Mouse (Mus musculus): ENCODE results near the gene Tspan1. TPM values are rescaled to one million over a fixed set of nuclear protein-coding genes. Genes with fewer than 3 reads are reported as not detected.

The Tspan1 gene
- polyA plus RNA-seq (2015; fragmentation: Nextera tagmentation; extraction: Ambion mirVana) = 0.27 and 5.8 TPM in 2 replicates

DNA sequence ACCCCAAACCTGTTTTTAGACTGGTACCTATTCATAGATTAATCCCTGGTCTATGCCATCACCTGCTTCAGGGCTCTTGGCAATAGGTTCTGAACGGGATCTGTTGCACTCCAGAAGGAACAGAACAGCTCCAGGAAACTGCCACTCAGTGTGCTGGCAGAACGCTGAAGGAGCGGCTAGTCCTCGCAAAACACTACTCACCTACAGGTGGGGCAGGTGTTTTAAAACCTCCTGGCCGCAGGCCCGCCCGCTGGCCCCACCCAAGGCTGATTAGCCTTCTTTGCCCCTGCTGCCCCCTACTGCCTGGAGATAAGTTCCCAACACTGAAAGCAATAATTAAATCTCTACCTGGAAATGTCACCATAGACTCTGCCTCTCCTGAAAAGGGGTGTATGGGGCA is at the start of gene Tspan1:
Gene Tspan1, minus strand, starts transcription at position 198 of the 400 bp plus-strand sequence.
- 40% methylated on average over 7 of the region's 7 CpGs for WGBS
- ATAC-seq (ENCODE audit: low FRiP score) = no peak
- Histone ChIP-seq H3K9me3 (replicated peaks) (no peaks in the 10 kb centered on the region), H3K4me1 (no peaks in the 10 kb centered on the region), H3K4me2 (no peak within 1 kb of the TSS), H3K4me3 (replicated peaks) (no peak within 1 kb of the TSS), H3K36me3 (no peaks in the 10 kb centered on the region), H3K9ac (replicated peaks) (no peak within 1 kb of the TSS), H3K27me3 (replicated peaks) (no peaks in the 10 kb centered on the region), H3K27ac (replicated peaks) (no peak within 1 kb of the TSS)

DNA sequence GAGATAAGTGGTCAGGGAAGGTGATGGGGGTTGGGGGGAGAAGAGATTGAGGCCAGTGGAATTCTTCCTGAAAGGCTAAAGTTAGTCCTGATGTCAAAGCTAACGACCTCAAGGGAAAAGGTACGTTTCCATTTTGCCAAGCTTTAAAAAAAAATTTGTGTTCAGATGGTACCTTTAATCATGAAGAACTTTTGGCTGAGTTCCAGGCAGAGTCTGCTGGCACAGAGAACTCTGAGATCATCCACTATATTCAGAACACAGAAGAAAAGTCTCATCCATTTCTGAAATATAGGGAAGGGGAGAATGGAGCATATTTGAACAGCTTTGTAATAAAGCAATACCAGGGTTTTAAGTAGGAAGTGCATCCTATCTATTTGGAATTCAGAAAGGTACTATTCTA is 49.6 kb upstream of the Tspan1 start:
- Histone ChIP-seq H3K9me3 (replicated peaks) (no peaks in the 10 kb centered on the region), H3K4me1 (peaks cover 6% of the 10 kb centered on the region), H3K27me3 (replicated peaks) (no peaks in the 10 kb centered on the region), H3K36me3 (no peaks in the 10 kb centered on the region), H3K9ac (replicated peaks) (no peak overlapping the region), H3K4me2 (no peak overlapping the region), H3K27ac (replicated peaks) (no peak overlapping the region), H3K4me3 (replicated peaks) (no peak overlapping the region)
- ATAC-seq (ENCODE audit: low FRiP score) = no peak
- 51% methylated on average over 2 of the region's 2 CpGs for WGBS

DNA sequence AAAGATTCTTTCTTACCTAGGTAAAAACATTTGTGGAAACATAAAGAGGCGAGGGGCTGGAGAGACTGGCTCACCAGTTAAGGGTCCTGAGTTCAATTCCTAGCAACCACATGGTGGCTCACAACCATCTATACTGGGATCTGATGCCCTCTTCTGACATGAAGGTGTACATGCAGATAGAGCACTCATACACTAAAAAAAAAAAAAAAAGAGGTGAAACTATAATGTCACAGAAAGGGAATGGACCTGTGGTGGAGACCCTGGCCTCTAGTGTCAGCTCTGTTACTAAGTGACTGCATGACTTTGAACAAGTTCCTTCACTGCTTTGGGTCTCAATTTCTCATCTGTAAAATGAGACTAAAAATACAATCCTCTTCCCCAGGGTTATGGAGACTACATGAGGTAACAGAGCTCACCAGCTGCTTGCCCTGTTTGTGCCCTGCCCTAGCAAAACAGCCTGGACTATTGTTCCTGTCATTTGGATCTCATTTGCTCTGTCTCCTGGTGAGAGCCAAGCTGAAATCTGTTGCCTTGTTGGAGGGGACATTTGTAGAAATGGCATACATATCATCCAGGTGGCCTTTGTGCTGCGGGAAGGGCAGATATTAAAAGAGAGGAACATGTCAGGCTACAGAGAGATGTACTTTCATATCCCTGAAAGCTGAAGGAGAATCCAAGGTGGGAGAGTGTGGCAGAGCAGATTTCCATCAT is 48.6 kb upstream of the Tspan1 start:
- H3K4me3 ChIP-seq (replicated peaks) = no peak overlapping the region
- no peak overlapping the region for H3K9ac ChIP-seq (replicated peaks)
- ATAC-seq (ENCODE audit: low FRiP score) = no peak
- H3K4me1 ChIP-seq = peaks cover 6% of the 10 kb centered on the region
- no peaks in the 10 kb centered on the region for H3K27me3 ChIP-seq (replicated peaks)
- no peak overlapping the region for H3K4me2 ChIP-seq
- H3K36me3 ChIP-seq = no peaks in the 10 kb centered on the region
- no peaks in the 10 kb centered on the region for H3K9me3 ChIP-seq (replicated peaks)
- no peak overlapping the region for H3K27ac ChIP-seq (replicated peaks)
- WGBS = 93% methylated on average over 2 of the region's 2 CpGs

DNA sequence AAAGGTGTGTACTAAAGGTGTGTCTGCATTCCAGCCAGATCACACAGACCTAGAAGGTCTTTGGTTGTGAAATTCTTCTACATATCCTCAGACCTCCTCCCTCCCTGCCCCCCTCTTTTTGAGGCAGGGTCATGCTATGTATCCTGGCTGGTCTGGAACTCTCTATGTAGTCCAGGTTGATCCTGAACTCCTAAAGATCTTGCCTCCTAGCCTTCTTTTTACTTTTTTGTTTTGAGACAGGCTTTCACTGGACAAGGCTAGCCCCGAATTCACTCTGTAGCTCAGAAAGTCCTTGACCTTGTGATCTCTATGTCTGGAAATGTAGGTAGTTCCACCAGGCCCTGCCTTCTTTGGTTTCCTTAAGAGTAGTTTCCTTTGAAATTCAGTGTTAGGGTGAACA is 41.5 kb upstream of the Tspan1 start:
- Histone ChIP-seq H3K4me1 (no peaks in the 10 kb centered on the region), H3K36me3 (no peaks in the 10 kb centered on the region), H3K9ac (replicated peaks) (no peak overlapping the region), H3K9me3 (replicated peaks) (no peaks in the 10 kb centered on the region), H3K4me3 (replicated peaks) (no peak overlapping the region), H3K27ac (replicated peaks) (no peak overlapping the region), H3K27me3 (replicated peaks) (no peaks in the 10 kb centered on the region), H3K4me2 (no peak overlapping the region)
- no peak for ATAC-seq (ENCODE audit: low FRiP score)
- WGBS = 82% methylated on average over 1 of the region's 1 CpGs

- Histone ChIP-seq H3K27me3 (replicated peaks) (no peaks in the 10 kb centered on the region), H3K4me1 (no peaks in the 10 kb centered on the region), H3K4me3 (replicated peaks) (no peak overlapping the region), H3K27ac (replicated peaks) (no peak overlapping the region), H3K36me3 (no peaks in the 10 kb centered on the region), H3K9me3 (replicated peaks) (no peaks in the 10 kb centered on the region), H3K9ac (replicated peaks) (no peak overlapping the region), H3K4me2 (no peak overlapping the region)
- ATAC-seq (ENCODE audit: low FRiP score) = no peak
- WGBS = 56% methylated on average over 4 of the region's 4 CpGs
These were observed 39.1 kb upstream of the Tspan1 start for GRCm38 (mm10) chr4:116206531-116206930.

DNA sequence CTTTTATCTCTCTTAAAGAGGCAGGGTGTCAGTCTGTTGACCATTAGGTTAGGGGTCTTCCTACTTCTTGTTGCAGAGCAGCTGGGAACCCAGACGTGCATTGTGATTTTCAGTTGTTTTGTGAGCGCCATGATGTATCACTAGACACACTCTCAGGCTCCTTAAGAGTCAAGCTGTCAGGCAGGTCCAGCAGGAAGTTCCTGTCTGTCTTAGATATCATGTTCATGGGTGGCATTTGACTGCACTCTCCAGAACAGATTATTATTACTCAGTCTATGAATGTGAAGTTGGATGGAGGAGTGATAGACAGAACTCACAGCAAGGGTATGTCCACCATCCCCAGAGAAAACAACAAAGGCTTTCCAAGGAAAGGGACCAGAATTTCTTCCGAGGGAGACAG is 37.0 kb upstream of the Tspan1 start:
- Histone ChIP-seq H3K9ac (replicated peaks) (no peak overlapping the region), H3K4me3 (replicated peaks) (no peak overlapping the region), H3K36me3 (no peaks in the 10 kb centered on the region), H3K4me1 (no peaks in the 10 kb centered on the region), H3K27me3 (replicated peaks) (no peaks in the 10 kb centered on the region), H3K9me3 (replicated peaks) (no peaks in the 10 kb centered on the region), H3K4me2 (no peak overlapping the region), H3K27ac (replicated peaks) (no peak overlapping the region)
- 72% methylated on average over 3 of the region's 3 CpGs for WGBS
- ATAC-seq (ENCODE audit: low FRiP score) = no peak

GRCm38 (mm10) chr4:116198422-116198821 is 31.0 kb upstream of the Tspan1 start:
- Histone ChIP-seq H3K4me2 (no peak overlapping the region), H3K27ac (replicated peaks) (no peak overlapping the region), H3K4me3 (replicated peaks) (no peak overlapping the region), H3K9me3 (replicated peaks) (no peaks in the 10 kb centered on the region), H3K9ac (replicated peaks) (no peak overlapping the region), H3K36me3 (no peaks in the 10 kb centered on the region), H3K27me3 (replicated peaks) (no peaks in the 10 kb centered on the region), H3K4me1 (no peaks in the 10 kb centered on the region)
- 83% methylated on average over 2 of the region's 2 CpGs for WGBS
- ATAC-seq (ENCODE audit: low FRiP score) = no peak

DNA sequence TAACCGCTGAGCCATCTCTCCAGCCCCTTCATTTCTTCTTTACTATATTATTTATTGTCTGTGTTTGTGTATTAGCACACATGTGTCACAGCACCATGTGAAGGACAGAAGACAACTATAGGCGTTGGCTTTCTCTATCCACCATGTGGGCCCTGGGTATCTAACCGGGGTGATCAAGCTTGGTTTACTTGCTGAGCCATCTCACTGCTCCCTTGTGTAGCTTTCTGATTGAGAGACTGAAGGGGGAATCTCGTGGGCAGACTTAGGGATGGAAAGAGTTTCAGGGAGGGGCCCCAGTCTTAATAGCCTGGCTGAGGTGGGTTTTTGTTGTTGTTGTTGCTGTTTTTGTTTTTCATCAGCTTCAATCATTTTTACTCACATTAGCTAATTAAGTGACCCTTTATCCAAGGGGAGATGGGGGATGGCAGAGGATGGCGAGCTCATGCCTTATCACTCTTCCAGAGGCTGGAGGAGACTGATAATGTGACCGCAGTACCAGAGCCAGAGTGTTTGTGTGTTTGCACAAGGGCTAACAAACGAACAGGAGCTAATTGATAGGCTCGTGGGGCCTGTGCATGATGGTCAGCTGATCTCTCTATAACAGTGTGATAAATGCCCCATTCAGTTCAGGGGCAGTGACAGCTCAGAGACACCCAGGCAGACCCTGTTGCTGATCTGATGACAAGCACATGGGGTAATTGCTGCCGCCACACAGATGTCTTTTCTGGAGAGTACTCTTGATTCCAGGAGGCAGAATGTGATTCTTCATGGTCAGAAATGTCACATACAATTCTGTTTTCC is 26.4 kb upstream of the Tspan1 start:
- H3K4me3 ChIP-seq (replicated peaks) = no peak overlapping the region
- H3K9me3 ChIP-seq (replicated peaks) = no peaks in the 10 kb centered on the region
- H3K4me2 ChIP-seq = no peak overlapping the region
- H3K4me1 ChIP-seq = no peaks in the 10 kb centered on the region
- H3K9ac ChIP-seq (replicated peaks) = no peak overlapping the region
- no peak overlapping the region for H3K27ac ChIP-seq (replicated peaks)
- H3K36me3 ChIP-seq = no peaks in the 10 kb centered on the region
- H3K27me3 ChIP-seq (replicated peaks) = no peaks in the 10 kb centered on the region
- WGBS = 77% methylated on average over 9 of the region's 9 CpGs
- no peak for ATAC-seq (ENCODE audit: low FRiP score)

GRCm38 (mm10) chr4:116192286-116192835 is 25.0 kb upstream of the Tspan1 start:
- Histone ChIP-seq H3K27me3 (replicated peaks) (no peaks in the 10 kb centered on the region), H3K9me3 (replicated peaks) (no peaks in the 10 kb centered on the region), H3K27ac (replicated peaks) (no peak overlapping the region), H3K9ac (replicated peaks) (no peak overlapping the region), H3K4me1 (no peaks in the 10 kb centered on the region), H3K36me3 (no peaks in the 10 kb centered on the region), H3K4me3 (replicated peaks) (no peak overlapping the region), H3K4me2 (no peak overlapping the region)
- 40% methylated on average over 4 of the region's 4 CpGs for WGBS
- no peak for ATAC-seq (ENCODE audit: low FRiP score)

- Histone ChIP-seq H3K36me3 (no peaks in the 10 kb centered on the region), H3K27ac (replicated peaks) (no peak overlapping the region), H3K4me3 (replicated peaks) (no peak overlapping the region), H3K4me1 (0 out of 2 replicates have a peak, but pooled peaks cover 2% of the 10 kb centered on the region), H3K27me3 (replicated peaks) (no peaks in the 10 kb centered on the region), H3K9me3 (replicated peaks) (no peaks in the 10 kb centered on the region), H3K9ac (replicated peaks) (no peak overlapping the region), H3K4me2 (no peak overlapping the region)
- ATAC-seq (ENCODE audit: low FRiP score) = no peak
- 93% methylated on average over 4 of the region's 4 CpGs for WGBS
These were observed 17.7 kb upstream of the Tspan1 start for GRCm38 (mm10) chr4:116185083-116185482.

GRCm38 (mm10) chr4:116182745-116183144 is 15.3 kb upstream of the Tspan1 start:
- 0 out of 2 replicates have a peak, but pooled peaks cover 2% of the 10 kb centered on the region for H3K4me1 ChIP-seq
- H3K27me3 ChIP-seq (replicated peaks) = no peaks in the 10 kb centered on the region
- ATAC-seq (ENCODE audit: low FRiP score) = no peak
- no peaks in the 10 kb centered on the region for H3K9me3 ChIP-seq (replicated peaks)
- H3K9ac ChIP-seq (replicated peaks) = no peak overlapping the region
- no peaks in the 10 kb centered on the region for H3K36me3 ChIP-seq
- peak overlapping the region; percentile 40 for H3K4me2 ChIP-seq
- WGBS = 9% methylated on average over 12 of the region's 12 CpGs
- no peak overlapping the region for H3K27ac ChIP-seq (replicated peaks)
- no peak overlapping the region for H3K4me3 ChIP-seq (replicated peaks)

GRCm38 (mm10) chr4:116182079-116182478 is 14.7 kb upstream of the Tspan1 start:
- Histone ChIP-seq H3K4me2 (no peak overlapping the region), H3K9ac (replicated peaks) (no peak overlapping the region), H3K27me3 (replicated peaks) (no peaks in the 10 kb centered on the region), H3K36me3 (no peaks in the 10 kb centered on the region), H3K4me3 (replicated peaks) (no peak overlapping the region), H3K4me1 (0 out of 2 replicates have a peak, but pooled peaks cover 2% of the 10 kb centered on the region), H3K27ac (replicated peaks) (no peak overlapping the region), H3K9me3 (replicated peaks) (no peaks in the 10 kb centered on the region)
- 46% methylated on average over 3 of the region's 3 CpGs for WGBS
- no peak for ATAC-seq (ENCODE audit: low FRiP score)

Data from neural tube, embryonic 15.5 days (tissue).